Mouse (Mus musculus): ENCODE data around the gene Stom.

Gene Stom

GRCm38 (mm10) chr2:35329061-35329460 is 7.7 kb downstream of the Stom start:
- Histone ChIP-seq H3K27me3 (ENCODE audit: control insufficient read depth, insufficient read depth, low read length, poor library complexity, severe bottlenecking) (no peaks in the 10 kb centered on the region), H3K36me3 (ENCODE audit: control insufficient read depth, insufficient read depth, low read length, poor library complexity, severe bottlenecking) (no peaks in the 10 kb centered on the region)
- no peak for DNase-seq (ENCODE audit: low read depth, low spot score)

- Histone ChIP-seq H3K27me3 (ENCODE audit: control insufficient read depth, insufficient read depth, low read length, poor library complexity, severe bottlenecking) (no peaks in the 10 kb centered on the region), H3K36me3 (ENCODE audit: control insufficient read depth, insufficient read depth, low read length, poor library complexity, severe bottlenecking) (no peaks in the 10 kb centered on the region)
- no peak for DNase-seq (ENCODE audit: low read depth, low spot score)
Observed at GRCm38 (mm10) chr2:35328064-35328792, 8.5 kb downstream of the Stom start.

GRCm38 (mm10) chr2:35327583-35327982 is 9.2 kb downstream of the Stom start:
- DNase-seq (ENCODE audit: low read depth, low spot score): no peak
- Histone ChIP-seq H3K36me3 (ENCODE audit: control insufficient read depth, insufficient read depth, low read length, poor library complexity, severe bottlenecking) (no peaks in the 10 kb centered on the region), H3K27me3 (ENCODE audit: control insufficient read depth, insufficient read depth, low read length, poor library complexity, severe bottlenecking) (no peaks in the 10 kb centered on the region)

GRCm38 (mm10) chr2:35326931-35327330 is 9.8 kb downstream of the Stom start:
- peak; percentile 16 for DNase-seq (ENCODE audit: low read depth, low spot score)
- H3K27me3 ChIP-seq (ENCODE audit: control insufficient read depth, insufficient read depth, low read length, poor library complexity, severe bottlenecking): no peaks in the 10 kb centered on the region
- H3K36me3 ChIP-seq (ENCODE audit: control insufficient read depth, insufficient read depth, low read length, poor library complexity, severe bottlenecking): no peaks in the 10 kb centered on the region

GRCm38 (mm10) chr2:35325930-35326329 is 10.8 kb downstream of the Stom start:
- Histone ChIP-seq H3K27me3 (ENCODE audit: control insufficient read depth, insufficient read depth, low read length, poor library complexity, severe bottlenecking) (no peaks in the 10 kb centered on the region), H3K36me3 (ENCODE audit: control insufficient read depth, insufficient read depth, low read length, poor library complexity, severe bottlenecking) (no peaks in the 10 kb centered on the region)
- DNase-seq (ENCODE audit: low read depth, low spot score): no peak

- Histone ChIP-seq H3K27me3 (ENCODE audit: control insufficient read depth, insufficient read depth, low read length, poor library complexity, severe bottlenecking) (no peaks in the 10 kb centered on the region), H3K36me3 (ENCODE audit: control insufficient read depth, insufficient read depth, low read length, poor library complexity, severe bottlenecking) (no peaks in the 10 kb centered on the region)
- DNase-seq (ENCODE audit: low read depth, low spot score): no peak
Observed at GRCm38 (mm10) chr2:35322404-35323164, 14.2 kb downstream of the Stom start.

GRCm38 (mm10) chr2:35320399-35320798 is 16.4 kb downstream of the Stom start:
- no peak for DNase-seq (ENCODE audit: low read depth, low spot score)
- Histone ChIP-seq H3K36me3 (ENCODE audit: control insufficient read depth, insufficient read depth, low read length, poor library complexity, severe bottlenecking) (no peaks in the 10 kb centered on the region), H3K27me3 (ENCODE audit: control insufficient read depth, insufficient read depth, low read length, poor library complexity, severe bottlenecking) (no peaks in the 10 kb centered on the region)

- H3K36me3 ChIP-seq (ENCODE audit: control insufficient read depth, insufficient read depth, low read length, poor library complexity, severe bottlenecking): no peaks in the 10 kb centered on the region
- no peaks in the 10 kb centered on the region for H3K27me3 ChIP-seq (ENCODE audit: control insufficient read depth, insufficient read depth, low read length, poor library complexity, severe bottlenecking)
- no peak for DNase-seq (ENCODE audit: low read depth, low spot score)
Observed at GRCm38 (mm10) chr2:35318405-35318804, 18.4 kb downstream of the Stom start.

- H3K27me3 ChIP-seq (ENCODE audit: control insufficient read depth, insufficient read depth, low read length, poor library complexity, severe bottlenecking): no peaks in the 10 kb centered on the region
- no peak for DNase-seq (ENCODE audit: low read depth, low spot score)
Observed at GRCm38 (mm10) chr2:35317604-35318003, 19.2 kb downstream of the Stom start.

GRCm38 (mm10) chr2:35314300-35314699 is 22.5 kb downstream of the Stom start:
- Histone ChIP-seq H3K27me3 (ENCODE audit: control insufficient read depth, insufficient read depth, low read length, poor library complexity, severe bottlenecking) (no peaks in the 10 kb centered on the region), H3K36me3 (ENCODE audit: control insufficient read depth, insufficient read depth, low read length, poor library complexity, severe bottlenecking) (no peaks in the 10 kb centered on the region)
- no peak for DNase-seq (ENCODE audit: low read depth, low spot score)

More at GRCm38 (mm10) chr2:35317604-35318003, 19.2 kb downstream of the Stom start:
- H3K36me3 ChIP-seq (ENCODE audit: control insufficient read depth, insufficient read depth, low read length, poor library complexity, severe bottlenecking): no peaks in the 10 kb centered on the region

- DNase-seq (ENCODE audit: low read depth, low spot score): no peak
- no peaks in the 10 kb centered on the region for H3K36me3 ChIP-seq (ENCODE audit: control insufficient read depth, insufficient read depth, low read length, poor library complexity, severe bottlenecking)
- no peaks in the 10 kb centered on the region for H3K27me3 ChIP-seq (ENCODE audit: control insufficient read depth, insufficient read depth, low read length, poor library complexity, severe bottlenecking)
Observed at GRCm38 (mm10) chr2:35309906-35310493, 26.8 kb downstream of the Stom start.

GRCm38 (mm10) chr2:35308166-35308565 is 28.6 kb downstream of the Stom start:
- DNase-seq (ENCODE audit: low read depth, low spot score): no peak
- Histone ChIP-seq H3K27me3 (ENCODE audit: control insufficient read depth, insufficient read depth, low read length, poor library complexity, severe bottlenecking) (no peaks in the 10 kb centered on the region), H3K36me3 (ENCODE audit: control insufficient read depth, insufficient read depth, low read length, poor library complexity, severe bottlenecking) (no peaks in the 10 kb centered on the region; the same call in 1 of the 2 replicates)

- no peaks in the 10 kb centered on the region for H3K27me3 ChIP-seq (ENCODE audit: control insufficient read depth, insufficient read depth, low read length, poor library complexity, severe bottlenecking)
- DNase-seq (ENCODE audit: low read depth, low spot score): no peak
- no peaks in the 10 kb centered on the region; the same call in none of the 2 replicates for H3K36me3 ChIP-seq (ENCODE audit: control insufficient read depth, insufficient read depth, low read length, poor library complexity, severe bottlenecking)
Observed at GRCm38 (mm10) chr2:35302049-35302885, 34.5 kb downstream of the Stom start.

GRCm38 (mm10) chr2:35299437-35299836 is 37.3 kb downstream of the Stom start:
- Histone ChIP-seq H3K27me3 (ENCODE audit: control insufficient read depth, insufficient read depth, low read length, poor library complexity, severe bottlenecking) (no peaks in the 10 kb centered on the region), H3K36me3 (ENCODE audit: control insufficient read depth, insufficient read depth, low read length, poor library complexity, severe bottlenecking) (no peaks in the 10 kb centered on the region; the same call in none of the 2 replicates)
- DNase-seq (ENCODE audit: low read depth, low spot score): no peak

Measured in splenic B cell, adult 2 months (primary cell).